Comparison of ENCODE assay signal across 13 mouse cellular contexts in genomic region chr6:141311615-141312014, GRCm38 (mm10).
DNase-seq lines count a peak whose midpoint lies in the region; ATAC-seq and TF ChIP-seq lines count a peak whose summit lies in the region.
"Had no signal": no experiment of that assay in that cellular context is flagged by ENCODE, and none has a peak within 500 bp of the region (broad histone marks: within the 10 kb centered on the region; RNA-seq: fewer than 3 reads in every experiment).

No protein-coding gene starts in this region.

- H3K4me3 ChIP-seq in kidney, embryonic 16.5 days (ENCODE audit: low read length) = no peak overlapping the region
- no peak overlapping the region for H3K4me3 ChIP-seq in heart, postnatal 0 days (ENCODE audit: low read depth, low read length)
- no peak overlapping the region for H3K4me3 ChIP-seq in lung, postnatal 0 days (ENCODE audit: low read depth, low read length)
- H3K4me3 ChIP-seq: hindbrain, embryonic 13.5 days; limb, embryonic 13.5 days had no signal

- H3K36me3 ChIP-seq in kidney, embryonic 16.5 days (ENCODE audit: insufficient read depth, low read length) = no peaks in the 10 kb centered on the region
- H3K36me3 ChIP-seq in heart, postnatal 0 days (replicated peaks; ENCODE audit: control insufficient read depth, insufficient read depth, low read length) = no peaks in the 10 kb centered on the region
- H3K36me3 ChIP-seq in lung, postnatal 0 days (ENCODE audit: insufficient read depth, low read length) = no peaks in the 10 kb centered on the region
- H3K36me3 ChIP-seq: hindbrain, embryonic 13.5 days; limb, embryonic 13.5 days had no signal

- DNase-seq in kidney, adult 8-10 months = no peak
- DNase-seq in heart, adult 8-10 months (ENCODE audit: low spot score) = peak; percentile 40
- no peak for DNase-seq in heart, postnatal 0 days (ENCODE audit: low spot score)
- peak; percentile 70 for DNase-seq in lung, postnatal 0 days (ENCODE audit: low spot score)
- DNase-seq in adrenal gland, adult 18-20 months (ENCODE audit: low spot score in 2 of 2) = no peak
- DNase-seq in thymus, adult 18-20 months = no peak
- DNase-seq: cerebellum, adult 9-10 months; layer of hippocampus, adult 9-11 months; spleen, adult 18-20 months; thymus, adult 2 months had no signal

- H3K27ac ChIP-seq in kidney, embryonic 16.5 days (ENCODE audit: low read length) = peak overlapping the region; percentile 16
- H3K27ac ChIP-seq in heart, postnatal 0 days (ENCODE audit: low read depth) = 0 out of 2 replicates have a peak overlapping the region, but pooled peaks have one; percentile 8
- H3K27ac ChIP-seq in lung, postnatal 0 days (ENCODE audit: low read length) = no peak overlapping the region
- H3K27ac ChIP-seq: hindbrain, embryonic 13.5 days; limb, embryonic 13.5 days had no signal

- 48% methylated on average over 6 of the region's 6 CpGs for WGBS in kidney, embryonic 16.5 days
- WGBS in heart, postnatal 0 days = 76% methylated on average over 6 of the region's 6 CpGs
- WGBS in lung, postnatal 0 days = 55% methylated on average over 6 of the region's 6 CpGs

- peak; percentile 52; the same call in 1 of the 2 replicates for ATAC-seq in kidney, embryonic 16.5 days (ENCODE audit: low FRiP score, low TSS enrichment)
- ATAC-seq in heart, postnatal 0 days (ENCODE audit: insufficient read depth, low read depth) = no peak
- ATAC-seq in lung, postnatal 0 days = peak; percentile 86

- TF ChIP-seq CTCF in heart, postnatal 0 days (IDR thresholded peaks at IDR 0.05; ENCODE audit: low read depth) = no peak
- TF ChIP-seq CTCF in lung, postnatal 0 days (IDR thresholded peaks at IDR 0.05) = no peak

- 0 out of 2 replicates have a peak overlapping the region, but pooled peaks have one; percentile 20 for H3K9ac ChIP-seq in kidney, embryonic 16.5 days (replicated peaks; ENCODE audit: low read length)
- H3K9ac ChIP-seq in heart, postnatal 0 days (replicated peaks; ENCODE audit: low read depth, low read length) = no peak overlapping the region
- no peak overlapping the region for H3K9ac ChIP-seq in lung, postnatal 0 days (replicated peaks; ENCODE audit: low read depth)
- H3K9ac ChIP-seq: hindbrain, embryonic 13.5 days; limb, embryonic 13.5 days had no signal

- TF ChIP-seq EP300 in heart, postnatal 0 days (IDR thresholded peaks at IDR 0.05; ENCODE audit: low read depth) = no peak
- no peak for TF ChIP-seq EP300 in lung, postnatal 0 days (IDR thresholded peaks at IDR 0.05)

- no peaks in the 10 kb centered on the region for H3K9me3 ChIP-seq in kidney, embryonic 16.5 days (ENCODE audit: low read length)
- no peaks in the 10 kb centered on the region for H3K9me3 ChIP-seq in heart, postnatal 0 days (replicated peaks; ENCODE audit: control insufficient read depth, low read length)
- no peaks in the 10 kb centered on the region for H3K9me3 ChIP-seq in lung, postnatal 0 days (ENCODE audit: low read length)
- H3K9me3 ChIP-seq: hindbrain, embryonic 13.5 days had no signal

- H3K4me1 ChIP-seq in kidney, embryonic 16.5 days (ENCODE audit: insufficient read depth, low read length) = peaks cover 24% of the 10 kb centered on the region
- H3K4me1 ChIP-seq in heart, postnatal 0 days (ENCODE audit: control insufficient read depth, insufficient read depth) = peaks cover 13% of the 10 kb centered on the region
- 0 out of 2 replicates have a peak, but pooled peaks cover 3% of the 10 kb centered on the region for H3K4me1 ChIP-seq in lung, postnatal 0 days (ENCODE audit: insufficient read depth, low read depth, low read length)
- H3K4me1 ChIP-seq: hindbrain, embryonic 13.5 days had no signal

- H3K27me3 ChIP-seq in kidney, embryonic 16.5 days (ENCODE audit: insufficient read depth, low read length) = no peaks in the 10 kb centered on the region
- no peaks in the 10 kb centered on the region for H3K27me3 ChIP-seq in heart, postnatal 0 days (ENCODE audit: control insufficient read depth, insufficient read depth, low read length)
- H3K27me3 ChIP-seq in lung, postnatal 0 days (replicated peaks; ENCODE audit: insufficient read depth, low read length) = no peaks in the 10 kb centered on the region
- H3K27me3 ChIP-seq: hindbrain, embryonic 13.5 days; limb, embryonic 13.5 days had no signal

- no peak overlapping the region for H3K4me2 ChIP-seq in kidney, embryonic 16.5 days (replicated peaks; ENCODE audit: low read depth, low read length)
- no peak overlapping the region for H3K4me2 ChIP-seq in heart, postnatal 0 days (ENCODE audit: low read depth, low read length)
- H3K4me2 ChIP-seq in lung, postnatal 0 days (replicated peaks; ENCODE audit: low read depth, low read length) = no peak overlapping the region
- H3K4me2 ChIP-seq: hindbrain, embryonic 13.5 days; limb, embryonic 13.5 days had no signal

Comparison
In these comparisons a context has a peak if more than half of its experiments do, and no peak if none do; other contexts are left out.
1. DNase-seq: peak in heart, adult 8-10 months (single experiment) and lung, postnatal 0 days (single experiment); none in kidney, adult 8-10 months (0 of 2), heart, postnatal 0 days (single experiment), adrenal gland, adult 18-20 months (0 of 2) and thymus, adult 18-20 months (0 of 2).